Mouse (Mus musculus) thymus, adult 2 months (tissue): ENCODE data around the gene Inka1.
A peak's percentile ranks its signal among the peaks of the same experiment; 100 is the strongest.

Source experiments
- CTCF ChIP-seq: fragments of 200-500 bp; IDR thresholded peaks from 2 replicates; pipeline ENCODE4 v1.5.1; 2012; ENCODE audit warnings: mild to moderate bottlenecking, control low read depth, low read length, moderate library complexity, borderline replicate concordance; ENCODE audit not compliant: control insufficient read depth, poor library complexity, insufficient read depth; ENCODE audit errors: extremely low read depth
- POLR2A ChIP-seq: fragments of 200-500 bp; IDR thresholded peaks from 2 replicates; pipeline ENCODE4 v1.6.1; 2012; ENCODE audit warnings: mild to moderate bottlenecking, low read length, control low read depth, moderate library complexity; ENCODE audit not compliant: control insufficient read depth, poor library complexity, insufficient read depth; ENCODE audit errors: extremely low read depth

DNA sequence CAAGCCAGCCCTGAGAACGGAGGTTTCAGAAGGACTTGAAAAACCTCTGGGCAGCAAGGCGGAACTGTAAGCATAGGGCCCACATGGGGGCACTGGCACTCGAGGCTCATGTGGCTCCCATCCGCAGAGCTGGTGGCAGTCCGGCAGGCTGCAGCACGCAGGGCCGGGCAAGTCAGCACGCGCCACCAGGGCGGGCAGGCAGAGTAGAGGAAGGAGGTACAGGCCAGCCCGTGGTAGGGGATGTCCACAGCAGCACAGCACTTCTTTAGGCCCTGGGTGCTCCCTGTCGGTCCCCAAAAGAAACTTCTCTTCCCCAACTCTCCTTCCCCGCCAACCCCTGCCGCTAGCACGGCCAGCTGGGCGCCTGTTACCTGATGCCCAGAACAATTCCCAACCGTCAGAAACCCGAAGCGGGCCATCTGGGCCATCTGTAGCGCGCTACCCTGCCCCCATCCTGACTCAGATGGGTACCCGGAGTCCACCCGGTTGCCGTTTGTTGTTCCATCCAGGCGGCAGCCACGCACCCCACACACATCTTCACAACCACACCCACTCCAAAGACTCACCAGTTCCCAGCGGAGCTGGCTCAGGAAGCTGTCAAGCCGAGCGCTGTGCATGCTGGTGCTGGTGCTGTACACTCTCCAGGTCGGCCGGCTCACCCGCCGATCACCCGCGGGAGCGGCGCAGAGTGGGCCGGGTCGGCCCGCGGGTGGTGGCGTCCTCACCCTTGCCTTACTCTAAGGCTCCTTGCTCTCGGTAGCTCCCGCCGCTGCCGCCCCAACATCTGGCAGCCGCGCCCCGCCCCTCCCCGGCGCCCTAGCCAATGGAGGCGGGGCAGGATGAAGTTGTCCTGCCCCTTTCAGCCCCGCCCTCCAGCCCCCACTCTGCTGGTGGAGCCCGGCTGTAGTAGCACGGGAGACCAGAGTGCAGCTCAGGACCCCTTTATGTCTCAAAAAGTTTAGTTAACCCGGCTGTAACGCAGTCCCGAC is at the start of gene Inka1:
- TF ChIP-seq POLR2A (peak; percentile 36; the same call in 1 of the 2 replicates), CTCF (peak; percentile 51; the same call in 1 of the 2 replicates)
